Mouse (Mus musculus) heart, embryonic 14.5 days (tissue): ENCODE measurements at regions not wholly inside any gene's neighbourhood (a gene's known extent, or its start where the extent isn't known, plus 50 kb on each side); places are given as distances from the start of the nearest gene placed in this dataset.
"Not testable (repeated sequence)": the region's sequence is repeated elsewhere in the genome, so short reads cannot be mapped to it uniquely, and the experiment has no call there.

Experiments
- ATAC-seq: fragments of 200-750 bp; cut with Nextera tagmentation; 2 replicates; pipeline ENCODE4 v1.8.0; 2017; ENCODE audit warnings: low read depth, moderate TSS enrichment; ENCODE audit not compliant: insufficient number of reproducible peaks, insufficient read depth, low FRiP score
- H3K27ac ChIP-seq, 2 experiments: fragments of 200-500 bp in 1 of 2; fragments of 300-500 bp in 1 of 2; sonication (generic) in 1 of 2; replicated peaks in 1 of 2; 2 replicates each; pipeline ENCODE4 v1.5.1; 2012 to 2014; ENCODE audit warnings: low read depth in 2 of 2, low read length in 2 of 2, control low read depth in 1 of 2, mild to moderate bottlenecking in 1 of 2, mixed read lengths in 1 of 2; ENCODE audit not compliant: control insufficient read depth in 1 of 2, insufficient read depth in 1 of 2
- H3K27me3 ChIP-seq: fragments of 300-500 bp; sonication (generic); 2 replicates; pipeline ENCODE4 v1.6.1; 2014; ENCODE audit warnings: mild to moderate bottlenecking, low read length, control low read depth; ENCODE audit not compliant: control insufficient read depth, insufficient read depth
- H3K36me3 ChIP-seq: fragments of 300-500 bp; sonication (generic); 2 replicates; pipeline ENCODE4 v1.6.1; 2014; ENCODE audit warnings: mild to moderate bottlenecking, control low read depth, low read length, mixed read lengths; ENCODE audit not compliant: control insufficient read depth, insufficient read depth
- H3K4me1 ChIP-seq, 2 experiments: fragments of 200-500 bp in 1 of 2; fragments of 300-500 bp in 1 of 2; sonication (generic) in 1 of 2; 2 replicates each; pipeline ENCODE4 v1.6.1; 2012 to 2014; ENCODE audit warnings: low read length in 2 of 2, control low read depth in 1 of 2, mixed read lengths in 1 of 2; ENCODE audit not compliant: control insufficient read depth in 2 of 2, insufficient read depth in 2 of 2
- H3K4me2 ChIP-seq: fragments of 300-500 bp; sonication (generic); 2 replicates; pipeline ENCODE4 v1.6.1; 2014; ENCODE audit warnings: mild to moderate bottlenecking, low read length
- H3K4me3 ChIP-seq, 2 experiments: fragments of 200-500 bp in 1 of 2; fragments of 300-500 bp in 1 of 2; sonication (generic) in 1 of 2; 2 replicates each; pipeline ENCODE4 v1.5.1; 2012 to 2014; ENCODE audit warnings: low read length in 2 of 2, mild to moderate bottlenecking in 2 of 2, control low read depth in 1 of 2, low read depth in 1 of 2, moderate library complexity in 1 of 2; ENCODE audit not compliant: control insufficient read depth in 1 of 2, insufficient read depth in 1 of 2
- H3K9ac ChIP-seq: fragments of 300-500 bp; sonication (generic); 2 replicates; pipeline ENCODE4 v1.6.1; 2014; ENCODE audit warnings: mild to moderate bottlenecking, low read length
- H3K9me3 ChIP-seq: fragments of 300-500 bp; sonication (generic); 2 replicates; pipeline ENCODE4 v1.6.1; 2016; ENCODE audit warnings: low read length, control low read depth; ENCODE audit not compliant: control insufficient read depth
- WGBS: fragments of 180-500 bp; shearing (Covaris S2); extraction: QIAGEN DNeasy Blood & Tissue Kit; methylation state at CpG from one replicate; pipeline ENCODE4 v1.1.7; 2014; 5-methylcytosine and 5-hydroxymethylcytosine counted together

- no peaks in the 10 kb centered on the region for H3K36me3 ChIP-seq
- H3K4me1 ChIP-seq: no peaks in the 10 kb centered on the region
- H3K9ac ChIP-seq: no peak overlapping the region
- 62% methylated on average over 3 of the region's 3 CpGs for WGBS
- H3K27me3 ChIP-seq: no peaks in the 10 kb centered on the region
- no peak overlapping the region for H3K4me3 ChIP-seq
- no peak overlapping the region for H3K27ac ChIP-seq
- H3K9me3 ChIP-seq: no peaks in the 10 kb centered on the region
- no peak for ATAC-seq
- no peak overlapping the region for H3K4me2 ChIP-seq
Observed at GRCm38 (mm10) chr16:12617781-12618180, 491.7 kb upstream of the Ercc4 start.

- Histone ChIP-seq H3K27ac (no peak overlapping the region), H3K9ac (no peak overlapping the region), H3K27me3 (no peaks in the 10 kb centered on the region), H3K36me3 (no peaks in the 10 kb centered on the region), H3K9me3 (no peaks in the 10 kb centered on the region), H3K4me1 (no peaks in the 10 kb centered on the region), H3K4me3 (no peak overlapping the region), H3K4me2 (no peak overlapping the region)
- no peak for ATAC-seq
Observed at GRCm38 (mm10) chr16:12632533-12632932, 477.0 kb upstream of the Ercc4 start.

GRCm38 (mm10) chr16:12638971-12639640 lies 470.4 kb upstream of the Ercc4 start:
- Histone ChIP-seq H3K9ac (no peak overlapping the region), H3K4me1 (no peaks in the 10 kb centered on the region), H3K4me3 (no peak overlapping the region), H3K36me3 (no peaks in the 10 kb centered on the region), H3K27me3 (no peaks in the 10 kb centered on the region), H3K4me2 (no peak overlapping the region), H3K9me3 (no peaks in the 10 kb centered on the region), H3K27ac (no peak overlapping the region)
- WGBS: 72% methylated on average over 1 of the region's 1 CpGs
- no peak for ATAC-seq

GRCm38 (mm10) chr16:12643053-12643452 lies 466.4 kb upstream of the Ercc4 start:
- Histone ChIP-seq H3K27ac (no peak overlapping the region), H3K4me1 (no peaks in the 10 kb centered on the region)
- no peak for ATAC-seq

DNA sequence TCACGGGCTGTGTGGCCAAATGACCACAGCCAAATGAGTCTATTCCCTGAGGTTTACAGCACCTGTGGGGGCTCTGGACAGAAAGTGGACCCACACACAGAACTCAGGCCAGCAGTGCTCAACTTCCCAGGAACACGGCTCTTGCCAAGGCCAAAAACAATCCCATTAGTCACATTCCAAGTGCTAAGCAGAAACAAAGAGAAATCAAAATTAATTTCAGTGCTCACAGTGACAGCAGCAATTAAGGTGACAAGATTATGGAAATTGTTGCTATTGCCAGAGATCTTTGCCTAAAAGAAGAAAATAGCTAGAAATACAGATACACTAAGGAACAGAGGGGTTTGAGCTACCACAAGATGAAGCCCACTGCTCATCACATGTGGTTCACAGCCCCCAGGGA lies 464.9 kb upstream of the Ercc4 start:
- no peak overlapping the region for H3K27ac ChIP-seq
- WGBS: 72% methylated on average over 2 of the region's 2 CpGs
- no peak overlapping the region for H3K4me3 ChIP-seq
- no peak for ATAC-seq
- H3K27me3 ChIP-seq: no peaks in the 10 kb centered on the region
- no peaks in the 10 kb centered on the region for H3K4me1 ChIP-seq
- no peaks in the 10 kb centered on the region for H3K36me3 ChIP-seq
- no peak overlapping the region for H3K4me2 ChIP-seq
- H3K9ac ChIP-seq: no peak overlapping the region
- H3K9me3 ChIP-seq: no peaks in the 10 kb centered on the region

More at GRCm38 (mm10) chr16:12643053-12643452, 466.4 kb upstream of the Ercc4 start:
- H3K4me2 ChIP-seq: no peak overlapping the region
- H3K36me3 ChIP-seq: no peaks in the 10 kb centered on the region
- H3K9ac ChIP-seq: no peak overlapping the region
- H3K27me3 ChIP-seq: no peaks in the 10 kb centered on the region
- H3K9me3 ChIP-seq: no peaks in the 10 kb centered on the region
- no peak overlapping the region for H3K4me3 ChIP-seq

GRCm38 (mm10) chr16:12652180-12652579 lies 457.3 kb upstream of the Ercc4 start:
- WGBS: 67% methylated on average over 3 of the region's 3 CpGs
- H3K4me2 ChIP-seq: no peak overlapping the region
- no peaks in the 10 kb centered on the region for H3K27me3 ChIP-seq
- no peaks in the 10 kb centered on the region for H3K4me1 ChIP-seq
- H3K9ac ChIP-seq: no peak overlapping the region
- H3K9me3 ChIP-seq: no peaks in the 10 kb centered on the region
- ATAC-seq: no peak
- H3K36me3 ChIP-seq: no peaks in the 10 kb centered on the region
- H3K27ac ChIP-seq: no peak overlapping the region
- H3K4me3 ChIP-seq: no peak overlapping the region

DNA sequence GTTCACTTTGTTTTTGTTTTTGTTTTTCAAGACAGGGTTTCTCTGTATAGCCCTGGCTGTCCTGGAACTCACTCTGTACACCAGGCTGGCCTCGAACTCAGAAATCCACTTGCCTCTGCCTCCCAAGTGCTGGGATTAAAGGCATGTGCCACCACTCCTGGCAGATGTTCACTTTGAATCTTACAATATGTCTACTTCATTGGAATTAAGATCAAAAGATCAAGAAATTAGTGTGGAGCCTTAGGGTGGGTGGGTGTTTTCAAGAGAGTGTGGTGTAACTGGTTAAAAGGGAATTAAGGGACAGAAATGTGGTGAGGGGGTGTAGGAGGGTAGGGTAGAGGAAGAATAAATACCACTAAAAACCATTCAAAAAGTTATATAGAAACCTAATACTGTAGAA lies 435.8 kb upstream of the Ercc4 start:
- H3K27me3 ChIP-seq, H3K4me2 ChIP-seq, H3K9ac ChIP-seq, H3K36me3 ChIP-seq, H3K4me1 ChIP-seq, H3K27ac ChIP-seq, H3K4me3 ChIP-seq, ATAC-seq, H3K9me3 ChIP-seq: not testable (repeated sequence)
- 85% methylated on average over 1 of the region's 1 CpGs for WGBS

DNA sequence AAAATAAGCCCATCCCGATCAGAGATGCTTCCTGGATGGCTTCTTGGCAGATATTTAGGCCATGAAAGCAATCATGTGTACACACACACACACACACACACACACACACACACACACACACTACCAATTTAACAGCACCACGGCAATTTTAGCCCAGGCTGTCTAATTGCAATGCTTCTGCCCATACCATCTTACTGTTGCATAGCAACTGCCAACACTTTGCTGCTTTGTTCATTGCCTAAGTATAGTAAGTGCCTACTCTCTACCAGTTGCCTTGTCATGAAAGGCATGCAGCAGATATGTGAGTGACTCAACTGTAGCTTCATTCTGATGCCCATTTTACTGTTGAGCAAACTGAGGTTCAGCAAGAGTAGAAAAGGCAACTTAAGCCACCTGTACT lies 428.0 kb upstream of the Ercc4 start:
- 83% methylated on average over 2 of the region's 2 CpGs for WGBS

More for the DNA sequence above, 428.0 kb upstream of the Ercc4 start:
- Histone ChIP-seq H3K4me3 (no peak overlapping the region), H3K4me2 (no peak overlapping the region), H3K27me3 (no peaks in the 10 kb centered on the region), H3K4me1 (peaks cover 0 to 2% of the 10 kb centered on the region in 2 experiments; a peak in 2 of 4 replicates), H3K27ac (no peak overlapping the region), H3K9me3 (no peaks in the 10 kb centered on the region), H3K9ac (no peak overlapping the region), H3K36me3 (no peaks in the 10 kb centered on the region)
- no peak for ATAC-seq
